Mouse (Mus musculus) bone marrow macrophage, adult 2 months (primary cell): ENCODE results near the gene Rcsd1. TPM values are rescaled to one million over a fixed set of nuclear protein-coding genes. Genes with fewer than 3 reads are reported as not detected.
A peak's percentile ranks its signal among the peaks of the same experiment; 100 is the strongest.

Source experiments
- H3K27ac ChIP-seq: 2 replicates; pipeline ENCODE4 v1.5.1; 2012; ENCODE audit warnings: low read depth, low read length; ENCODE audit not compliant: insufficient read depth
- H3K4me1 ChIP-seq: 2 replicates; pipeline ENCODE4 v1.6.1; 2012; ENCODE audit warnings: low read length; ENCODE audit not compliant: control insufficient read depth, insufficient read depth
- H3K4me3 ChIP-seq: 2 replicates; pipeline ENCODE4 v1.5.1; 2012; ENCODE audit warnings: mild to moderate bottlenecking, low read length, moderate library complexity; ENCODE audit not compliant: insufficient read depth
- CTCF ChIP-seq: IDR thresholded peaks from 2 replicates; pipeline ENCODE4 v1.5.1; 2012; ENCODE audit warnings: low read depth, mild to moderate bottlenecking, low read length, moderate library complexity
- POLR2A ChIP-seq: IDR thresholded peaks from 2 replicates; pipeline ENCODE4 v1.6.1; 2012; ENCODE audit warnings: mild to moderate bottlenecking, low read depth, low read length, borderline replicate concordance
- polyA plus RNA-seq: library from polyadenylated mRNA; stranded (reverse); fragments of >200 nt; gene quantifications from 2 replicates; pipeline ENCODE4 v1.2.4, GENCODE M21; 2012; ENCODE audit not compliant: missing spikeins, insufficient read depth, insufficient read length

Rcsd1 gene
- polyA plus RNA-seq, 1 experiment, result 60.3 TPM

DNA sequence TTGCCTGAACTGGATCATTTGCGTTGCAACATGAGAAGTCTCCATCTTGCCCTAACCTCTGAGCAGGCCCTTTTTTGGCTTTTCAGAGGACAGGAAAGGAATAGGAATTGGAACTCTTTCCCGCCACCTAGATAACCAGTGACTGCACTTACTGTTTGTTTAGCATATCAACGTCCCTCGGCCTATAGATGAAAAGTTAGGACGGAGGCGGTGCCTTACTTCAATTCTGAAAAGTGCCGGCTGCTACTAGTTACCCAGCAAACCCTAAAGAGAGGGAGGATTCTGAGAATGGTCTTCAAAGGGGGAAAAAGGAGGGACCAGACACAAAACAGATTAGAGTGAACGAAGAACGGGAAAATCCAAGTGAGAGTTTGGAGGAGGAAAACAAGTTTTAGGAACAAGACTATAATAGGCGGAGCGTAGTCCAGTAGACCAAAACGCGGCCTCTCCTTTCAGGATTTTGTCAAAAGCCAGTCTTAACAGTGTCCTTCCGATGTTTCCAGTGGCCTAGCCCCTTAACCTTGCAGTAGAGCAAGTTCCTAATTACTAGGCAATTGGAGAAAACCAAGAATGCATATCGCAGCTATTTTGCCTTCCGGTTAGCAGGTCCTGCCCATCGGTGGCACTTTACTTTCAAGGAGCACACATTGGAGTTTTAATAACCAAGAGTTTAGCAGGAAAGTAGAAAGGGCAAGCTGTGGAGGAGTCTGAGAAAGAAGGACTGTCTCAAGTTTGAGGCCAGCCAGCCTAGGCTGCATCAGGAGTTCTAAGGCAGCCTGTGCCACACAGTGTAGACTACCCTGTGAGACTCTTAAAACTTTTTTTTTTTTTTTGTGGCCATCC is 74.3 kb downstream of the Rcsd1 start:
- no peak overlapping the region for H3K27ac ChIP-seq
- H3K4me3 ChIP-seq, result peak overlapping the region; percentile 57
- peaks cover 19% of the 10 kb centered on the region for H3K4me1 ChIP-seq
- no peak for TF ChIP-seq CTCF
- TF ChIP-seq POLR2A, result no peak

DNA sequence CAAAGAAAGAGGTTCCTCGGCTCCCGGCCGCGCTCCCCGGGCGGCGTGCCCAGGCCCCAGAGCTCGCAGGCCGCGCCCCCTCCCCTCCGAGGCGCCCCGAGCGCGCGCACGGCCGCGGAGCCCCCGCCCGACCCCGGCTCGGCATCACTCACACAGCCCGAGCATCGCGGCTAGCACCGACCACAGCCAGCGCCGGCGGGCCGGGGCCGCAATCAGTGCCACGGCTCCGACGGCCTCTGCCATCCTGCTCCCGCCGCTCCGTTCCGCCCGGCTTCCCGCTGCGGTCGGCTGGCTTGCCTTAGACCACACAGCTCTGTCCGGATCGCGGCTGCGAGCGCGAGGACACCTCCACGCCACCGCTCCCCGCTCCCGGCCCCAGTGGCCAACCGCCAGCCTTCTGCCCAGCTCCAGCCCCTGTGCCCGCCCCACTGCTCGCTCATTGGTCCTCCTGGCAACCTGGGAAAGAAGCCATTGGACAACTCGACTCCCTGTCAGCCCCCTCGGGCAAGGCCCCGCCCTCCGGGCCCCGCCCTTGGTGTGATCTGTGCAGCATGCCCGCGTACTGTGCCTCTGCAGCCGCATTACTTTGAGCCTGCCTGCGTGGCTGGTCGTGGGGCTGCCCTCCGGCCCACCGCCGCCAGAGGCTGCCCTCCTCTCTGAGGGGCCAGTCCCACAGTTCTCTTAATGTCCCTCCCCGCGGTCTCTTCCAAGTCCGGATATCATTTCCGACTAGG is 75.2 kb downstream of the Rcsd1 start, which contains the start of gene Mpzl1:
Mpzl1 (minus strand) TSS at position 388 of the 734 bp plus-strand sequence.
- TF ChIP-seq POLR2A (peak; percentile 79; the same call in 1 of the 2 replicates), CTCF (no peak)

DNA sequence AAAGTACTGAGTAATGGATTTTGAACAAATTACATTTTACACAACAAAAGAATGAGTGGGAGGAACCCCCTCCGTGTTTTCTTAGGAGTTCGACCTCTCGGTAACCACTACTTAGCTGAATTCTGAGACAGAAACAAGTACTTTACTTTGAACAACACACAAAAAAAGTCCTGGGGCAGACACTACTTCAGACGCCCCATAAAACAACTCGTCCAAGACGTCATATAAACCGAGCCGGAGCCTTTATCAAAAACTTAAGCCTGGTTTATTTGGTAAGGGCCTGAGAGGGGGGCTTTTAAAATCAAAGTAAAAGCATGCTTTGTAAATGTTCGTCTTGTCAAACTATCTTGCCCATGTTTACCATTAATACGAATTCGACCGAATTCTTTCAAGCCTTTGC is 76.2 kb downstream of the Rcsd1 start:
- Histone ChIP-seq H3K4me1 (peaks cover 17% of the 10 kb centered on the region; the same call in 1 of the 2 replicates), H3K4me3 (no peak overlapping the region), H3K27ac (no peak overlapping the region)
- TF ChIP-seq CTCF (no peak), POLR2A (no peak)

More for the DNA sequence above, 75.2 kb downstream of the Rcsd1 start, which contains the start of gene Mpzl1:
- peak within 1 kb of the TSS; percentile 84 for H3K4me3 ChIP-seq
- no peak within 1 kb of the TSS for H3K27ac ChIP-seq
- H3K4me1 ChIP-seq, result peaks cover 20% of the 10 kb centered on the region; the same call in 1 of the 2 replicates

DNA sequence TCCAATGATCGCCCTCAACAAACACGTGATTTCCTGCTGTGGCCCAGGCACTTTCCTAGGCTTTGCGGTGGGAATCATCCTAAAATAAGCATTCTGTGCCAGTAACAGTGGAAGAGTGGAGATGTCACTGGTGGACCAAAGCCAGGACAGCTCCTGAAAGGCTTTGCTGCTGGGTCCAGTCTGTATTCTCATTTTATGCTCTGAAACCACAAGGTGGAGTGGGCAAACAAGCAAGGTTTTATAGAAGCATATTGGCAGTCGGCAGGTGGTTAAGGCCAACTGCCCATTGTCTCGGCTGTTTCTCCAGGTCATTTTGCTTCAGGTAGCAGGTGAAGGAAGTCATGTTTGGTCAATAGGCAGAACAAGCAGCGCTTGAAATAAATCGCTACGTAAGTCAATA is 78.4 kb downstream of the Rcsd1 start:
- TF ChIP-seq POLR2A (no peak), CTCF (no peak)
- no peak overlapping the region for H3K4me3 ChIP-seq
- H3K4me1 ChIP-seq, result peaks cover 17% of the 10 kb centered on the region; the same call in 1 of the 2 replicates
- H3K27ac ChIP-seq, result no peak overlapping the region

DNA sequence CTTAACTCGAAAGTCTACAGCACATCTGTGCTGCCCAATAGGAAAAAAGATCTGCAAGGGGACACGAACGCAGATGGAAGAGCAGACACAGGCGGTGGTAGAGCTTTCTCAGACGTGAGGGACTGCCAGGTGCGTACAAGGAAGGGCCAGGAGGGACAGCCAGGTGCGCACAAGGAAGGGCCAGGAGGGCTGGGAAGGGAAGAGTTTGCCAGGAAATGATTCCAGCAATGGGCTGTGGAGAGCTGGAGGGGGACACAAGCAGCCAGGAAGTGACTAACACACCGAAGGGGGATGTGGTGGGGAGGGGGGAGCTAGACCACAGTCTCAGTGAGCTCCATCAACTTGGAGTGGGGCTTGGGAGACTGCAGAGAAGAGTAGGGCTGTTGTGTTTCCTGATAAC is 79.6 kb downstream of the Rcsd1 start:
- TF ChIP-seq CTCF (no peak), POLR2A (no peak)
- H3K4me3 ChIP-seq, result no peak overlapping the region
- H3K4me1 ChIP-seq, result peaks cover 15% of the 10 kb centered on the region; the same call in 1 of the 2 replicates
- no peak overlapping the region for H3K27ac ChIP-seq

DNA sequence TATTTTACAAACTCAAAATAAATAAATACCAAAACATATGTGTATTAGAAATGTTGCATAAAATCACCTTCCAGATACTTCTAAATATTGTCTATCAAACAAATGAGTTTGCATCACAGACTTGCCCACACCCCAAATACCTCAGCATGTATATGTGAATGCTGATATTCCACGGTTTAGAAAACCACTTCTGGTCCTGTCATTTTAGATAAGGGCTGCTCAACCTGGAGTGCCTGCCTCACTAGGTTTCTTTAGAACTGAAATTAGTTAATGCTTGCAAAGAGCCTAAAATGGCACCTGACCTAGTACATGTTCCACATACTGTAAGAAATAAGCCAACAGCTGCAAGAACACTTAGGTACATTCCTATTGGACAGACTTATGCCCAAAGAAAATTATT is 81.0 kb downstream of the Rcsd1 start:
- Histone ChIP-seq H3K27ac (no peak overlapping the region), H3K4me3 (no peak overlapping the region), H3K4me1 (peaks cover 12% of the 10 kb centered on the region; the same call in 1 of the 2 replicates)
- TF ChIP-seq POLR2A (no peak), CTCF (no peak)

DNA sequence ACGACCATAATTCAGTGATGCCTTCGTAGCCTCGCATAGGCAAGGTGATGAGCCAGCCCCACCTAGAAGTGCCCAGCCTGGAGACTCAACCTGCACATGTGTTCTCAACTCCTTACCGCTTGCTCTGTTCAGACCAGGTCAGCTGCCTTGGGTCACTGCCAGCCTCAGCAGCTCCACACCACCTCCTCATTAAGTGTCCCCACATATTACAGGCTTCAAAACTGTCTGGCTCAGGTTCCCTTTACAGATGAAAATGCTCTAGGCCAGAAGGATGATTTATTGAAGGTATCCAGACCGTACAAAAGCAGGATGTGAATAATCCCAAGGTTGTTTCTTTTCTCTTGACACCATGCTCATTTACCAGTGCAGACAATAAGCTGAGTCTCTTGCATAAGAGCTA is 83.7 kb downstream of the Rcsd1 start:
- no peak overlapping the region for H3K4me3 ChIP-seq
- H3K27ac ChIP-seq, result no peak overlapping the region
- peaks cover 22% of the 10 kb centered on the region for H3K4me1 ChIP-seq
- TF ChIP-seq POLR2A (no peak), CTCF (no peak)

DNA sequence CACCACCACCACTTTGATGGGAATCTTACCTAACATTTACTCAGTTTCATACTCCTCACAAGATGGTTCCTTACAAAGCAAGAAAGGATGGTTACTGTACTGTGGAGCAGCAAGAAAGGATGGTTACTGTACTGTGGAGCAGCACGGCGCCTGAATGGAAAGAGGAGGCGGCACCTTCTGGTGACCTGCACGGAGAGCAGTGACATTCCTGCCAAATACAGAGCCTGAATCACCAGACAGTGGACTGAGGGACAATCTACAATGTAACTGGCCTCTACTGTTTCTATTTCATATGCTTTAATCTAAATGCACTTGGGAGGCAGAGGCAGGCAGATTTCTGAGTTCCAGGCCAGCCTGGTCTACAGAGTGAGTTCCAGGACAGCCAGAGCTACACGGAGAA is 84.5 kb downstream of the Rcsd1 start:
- no peak overlapping the region for H3K4me3 ChIP-seq
- H3K4me1 ChIP-seq, result peaks cover 24% of the 10 kb centered on the region
- H3K27ac ChIP-seq, result no peak overlapping the region
- TF ChIP-seq POLR2A (no peak), CTCF (no peak)

DNA sequence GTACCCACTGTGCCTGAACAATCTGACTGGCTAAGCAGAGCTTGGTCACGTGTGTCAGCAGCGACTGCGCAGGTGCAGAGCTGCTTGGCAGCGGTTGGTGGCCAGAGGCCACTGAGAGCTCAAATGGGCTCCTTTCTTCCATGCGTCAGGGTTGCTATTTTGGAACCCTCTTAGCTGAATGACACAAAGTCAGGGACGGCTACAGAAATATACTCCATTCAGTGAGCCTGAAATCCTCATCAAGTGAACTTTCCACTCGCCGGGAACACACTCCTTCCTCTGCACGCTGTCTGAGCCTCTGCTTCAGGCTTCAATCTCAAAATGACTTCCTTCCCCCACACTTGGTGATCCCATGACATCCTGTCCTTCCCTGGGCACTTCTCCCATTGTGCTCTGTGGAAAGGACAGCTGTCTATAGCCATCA is 91.3 kb downstream of the Rcsd1 start:
- peaks cover 53% of the 10 kb centered on the region for H3K4me1 ChIP-seq
- no peak for TF ChIP-seq CTCF
- peak overlapping the region; percentile 70 for H3K27ac ChIP-seq
- no peak overlapping the region for H3K4me3 ChIP-seq
